Comparison of ENCODE assay signal across 7 mouse cellular contexts in the genomic region with DNA sequence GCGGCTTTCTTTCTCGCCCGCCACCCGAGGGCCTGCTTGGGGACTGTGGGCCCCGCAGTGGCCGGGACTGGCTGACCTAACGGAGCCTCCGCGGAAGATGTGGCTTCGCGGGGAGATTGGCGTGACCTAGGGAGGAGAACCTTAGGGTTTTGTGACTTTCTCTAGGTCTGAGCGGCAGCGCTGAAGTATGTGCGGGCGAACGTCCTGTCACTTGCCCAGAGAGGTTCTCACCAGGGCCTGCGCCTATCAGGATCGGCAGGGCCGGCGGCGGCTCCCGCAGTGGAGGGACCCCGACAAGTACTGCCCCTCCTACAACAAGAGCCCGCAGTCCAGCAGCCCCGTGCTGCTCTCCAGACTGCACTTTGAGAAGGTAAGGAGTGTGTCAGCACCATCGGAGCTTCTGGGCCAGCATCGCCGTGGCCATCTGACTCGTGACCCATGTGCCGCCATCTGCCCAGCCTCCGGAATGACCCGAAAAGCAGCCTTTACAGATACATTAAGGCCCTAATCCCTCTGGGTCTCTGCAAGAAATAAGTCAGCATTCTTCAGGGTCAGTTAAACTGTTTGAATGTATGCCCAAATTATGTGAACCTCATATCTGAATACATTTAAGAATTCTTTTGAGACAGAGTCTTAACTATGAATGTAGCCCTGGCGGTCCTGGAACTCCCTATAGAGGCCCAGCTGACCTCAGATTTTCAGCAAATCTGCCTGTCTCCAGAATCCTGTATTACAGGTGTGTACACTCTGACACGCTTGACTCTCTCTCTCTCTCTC. TPM values are rescaled to one million over a fixed set of nuclear protein-coding genes. Genes with fewer than 3 reads are reported as not detected.
DNase-seq lines count a peak whose midpoint lies in the region; ATAC-seq and TF ChIP-seq lines count a peak whose summit lies in the region.

No protein-coding gene starts in this region.

- H3K4me3 ChIP-seq in ES-E14 (ENCODE audit: insufficient read depth in 1 of 2, low read depth in 1 of 2, low read length in 2 of 2, poor library complexity in 1 of 2, severe bottlenecking in 1 of 2), result peak overlapping the region; percentile 80 to 93
- peak overlapping the region; percentile 85 for H3K4me3 ChIP-seq in embryonic facial prominence, embryonic 13.5 days
- peak overlapping the region; percentile 86 for H3K4me3 ChIP-seq in heart, embryonic 15.5 days
- peak overlapping the region; percentile 95 for H3K4me3 ChIP-seq in small intestine, adult 2 months (ENCODE audit: low read depth, low read length)

- peak; percentile 43; the same call in 1 of the 2 replicates for ATAC-seq in embryonic facial prominence, embryonic 13.5 days (ENCODE audit: insufficient number of reproducible peaks, insufficient read depth, low FRiP score, low TSS enrichment, low read depth)
- ATAC-seq in heart, embryonic 15.5 days (replicated peaks; ENCODE audit: insufficient number of reproducible peaks, insufficient read depth, low FRiP score, low read depth), result peak; percentile 48; the same call in 1 of the 2 replicates

- peak overlapping the region; percentile 83 for H3K9ac ChIP-seq in ES-E14 (ENCODE audit: insufficient read depth, low read depth, low read length, poor library complexity, severe bottlenecking)
- peak overlapping the region; percentile 92 for H3K9ac ChIP-seq in embryonic facial prominence, embryonic 13.5 days
- H3K9ac ChIP-seq in heart, embryonic 15.5 days, result peak overlapping the region; percentile 93

- no peak for TF ChIP-seq POLR2A in small intestine, adult 2 months (IDR thresholded peaks at IDR 0.05; ENCODE audit: low read depth, low read length)

- H3K9me3 ChIP-seq in ES-E14 (ENCODE audit: control insufficient read depth, insufficient read depth, low read depth, low read length), result no peaks in the 10 kb centered on the region
- no peaks in the 10 kb centered on the region for H3K9me3 ChIP-seq in embryonic facial prominence, embryonic 13.5 days
- H3K9me3 ChIP-seq in heart, embryonic 15.5 days (replicated peaks), result no peaks in the 10 kb centered on the region

- in situ Hi-C loops in ES-E14 (cut with MboI; ENCODE audit: low sequenced_read_pairs in 2 of 2, unreplicated experiment in 2 of 2), result loop anchor here in 1 of 2 experiments (25.0 kb wide), 1 partner anchor 973 kb away; a partner anchor contains a TSS

- no peak for DNase-seq in ES-E14 (ENCODE audit: low read depth, low spot score)
- peak; percentile 47 for DNase-seq in adrenal gland, postnatal 25 days
- peak; percentile 43 to 69 for DNase-seq in kidney, postnatal 25 days
- DNase-seq in lung, postnatal 36 days, result peak; percentile 51

- H3K36me3 ChIP-seq in ES-E14 (ENCODE audit: control insufficient read depth, insufficient read depth, low read length, poor library complexity, severe bottlenecking), result peaks cover 43% of the 10 kb centered on the region
- H3K36me3 ChIP-seq in embryonic facial prominence, embryonic 13.5 days, result peaks cover 72% of the 10 kb centered on the region
- H3K36me3 ChIP-seq in heart, embryonic 15.5 days, result peaks cover 54% of the 10 kb centered on the region
- H3K36me3 ChIP-seq in small intestine, adult 2 months (ENCODE audit: control insufficient read depth, insufficient read depth, low read length), result peaks cover 34% of the 10 kb centered on the region

- H3K27me3 ChIP-seq in embryonic facial prominence, embryonic 13.5 days, result no peaks in the 10 kb centered on the region
- no peaks in the 10 kb centered on the region for H3K27me3 ChIP-seq in heart, embryonic 15.5 days
- no peaks in the 10 kb centered on the region for H3K27me3 ChIP-seq in small intestine, adult 2 months (ENCODE audit: control insufficient read depth, insufficient read depth, low read length)

- peak overlapping the region; percentile 91 for H3K27ac ChIP-seq in ES-E14 (ENCODE audit: insufficient read depth, low read depth, low read length, poor library complexity, severe bottlenecking)
- H3K27ac ChIP-seq in embryonic facial prominence, embryonic 13.5 days, result peak overlapping the region; percentile 91
- peak overlapping the region; percentile 91 for H3K27ac ChIP-seq in heart, embryonic 15.5 days
- peak overlapping the region; percentile 33 for H3K27ac ChIP-seq in small intestine, adult 2 months (ENCODE audit: insufficient read depth, low read depth, low read length)

- WGBS in embryonic facial prominence, embryonic 13.5 days, result 2% methylated on average over 35 of the region's 35 CpGs
- WGBS in heart, embryonic 15.5 days, result 4% methylated on average over 35 of the region's 35 CpGs
- 7% methylated on average over 35 of the region's 35 CpGs for WGBS in small intestine, adult 2 months

- peak overlapping the region; percentile 88 for H3K4me2 ChIP-seq in embryonic facial prominence, embryonic 13.5 days
- H3K4me2 ChIP-seq in heart, embryonic 15.5 days, result peak overlapping the region; percentile 82

- peaks cover 8 to 26% of the 10 kb centered on the region in 2 experiments; a peak in 3 of 4 replicates for H3K4me1 ChIP-seq in ES-E14 (ENCODE audit: control insufficient read depth in 2 of 2, insufficient read depth in 2 of 2, low read length in 2 of 2, poor library complexity in 1 of 2)
- H3K4me1 ChIP-seq in embryonic facial prominence, embryonic 13.5 days, result peaks cover 18% of the 10 kb centered on the region
- peaks cover 11% of the 10 kb centered on the region for H3K4me1 ChIP-seq in heart, embryonic 15.5 days (replicated peaks)
- H3K4me1 ChIP-seq in small intestine, adult 2 months (ENCODE audit: control insufficient read depth, insufficient read depth, insufficient read length, low read length), result peaks cover 7% of the 10 kb centered on the region; the same call in 1 of the 2 replicates

- no peak for TF ChIP-seq CTCF in small intestine, adult 2 months (IDR thresholded peaks at IDR 0.05; ENCODE audit: extremely low read depth, insufficient read length, insufficient replicate concordance, low read depth, low read length)

TF ChIP-seq in ES-E14, 5 proteins besides CTCF, POLR2A, EP300 and RAD21:
- TF ChIP-seq MAFK (IDR thresholded peaks at IDR 0.05; ENCODE audit: insufficient read depth, low read depth, low read length) (no peak), CHD2 (IDR thresholded peaks at IDR 0.05; ENCODE audit: low read depth, low read length) (no peak), ZC3H11A (IDR thresholded peaks at IDR 0.05; ENCODE audit: borderline replicate concordance, low read depth, low read length) (no peak), ZNF384 (IDR thresholded peaks at IDR 0.05; ENCODE audit: low read depth, low read length) (no peak), HCFC1 (IDR thresholded peaks at IDR 0.05; ENCODE audit: borderline replicate concordance, insufficient read depth, low read length) (no peak)

RNA-seq across cellular contexts. Expression of a gene that starts 0.8 kb away (rescaled TPM):
- total RNA-seq in ES-E14 (2012; rRNA removed), result 61.2 and 125 TPM in 2 replicates
- total RNA-seq in adrenal gland, postnatal 25 days (2021), result 29.7 and 29.9 TPM in 2 replicates
- 64.6 and 66.1 TPM in 2 replicates for polyA plus RNA-seq in embryonic facial prominence, embryonic 13.5 days (2015; fragmentation: Nextera tagmentation; extraction: Ambion mirVana)
- polyA plus RNA-seq in heart, embryonic 15.5 days (2015; fragmentation: Nextera tagmentation; extraction: Ambion mirVana), result 20.4 and 30.4 TPM in 2 replicates
- polyA plus RNA-seq in small intestine, adult 2 months (2012; rRNA removed), result 6.5 and 19.8 TPM in 2 replicates

RNA-seq across cellular contexts. Expression of a gene that starts 26.9 kb away (rescaled TPM):
- 103 and 107 TPM in 2 replicates for total RNA-seq in ES-E14 (2012; rRNA removed)
- total RNA-seq in adrenal gland, postnatal 25 days (2021), result 103 and 108 TPM in 2 replicates
- 162 and 176 TPM in 2 replicates for polyA plus RNA-seq in embryonic facial prominence, embryonic 13.5 days (2015; fragmentation: Nextera tagmentation; extraction: Ambion mirVana)
- polyA plus RNA-seq in heart, embryonic 15.5 days (2015; fragmentation: Nextera tagmentation; extraction: Ambion mirVana), result 94.7 and 129 TPM in 2 replicates
- polyA plus RNA-seq in small intestine, adult 2 months (2012; rRNA removed), result 44.8 and 62.5 TPM in 2 replicates

Comparison
In these comparisons a context has a peak if more than half of its experiments do, and no peak if none do; other contexts are left out.
1. H3K27ac ChIP-seq: peak in every context shown above with its lines; median percentile 91 in ES-E14; 91 in embryonic facial prominence, embryonic 13.5 days; 91 in heart, embryonic 15.5 days; 33 in small intestine, adult 2 months.